Mouse (Mus musculus): ENCODE measurements around the gene Ipcef1.
"Not testable (repeated sequence)": the region's sequence is repeated elsewhere in the genome, so short reads cannot be mapped to it uniquely, and the experiment has no call there.

The Ipcef1 gene

DNA sequence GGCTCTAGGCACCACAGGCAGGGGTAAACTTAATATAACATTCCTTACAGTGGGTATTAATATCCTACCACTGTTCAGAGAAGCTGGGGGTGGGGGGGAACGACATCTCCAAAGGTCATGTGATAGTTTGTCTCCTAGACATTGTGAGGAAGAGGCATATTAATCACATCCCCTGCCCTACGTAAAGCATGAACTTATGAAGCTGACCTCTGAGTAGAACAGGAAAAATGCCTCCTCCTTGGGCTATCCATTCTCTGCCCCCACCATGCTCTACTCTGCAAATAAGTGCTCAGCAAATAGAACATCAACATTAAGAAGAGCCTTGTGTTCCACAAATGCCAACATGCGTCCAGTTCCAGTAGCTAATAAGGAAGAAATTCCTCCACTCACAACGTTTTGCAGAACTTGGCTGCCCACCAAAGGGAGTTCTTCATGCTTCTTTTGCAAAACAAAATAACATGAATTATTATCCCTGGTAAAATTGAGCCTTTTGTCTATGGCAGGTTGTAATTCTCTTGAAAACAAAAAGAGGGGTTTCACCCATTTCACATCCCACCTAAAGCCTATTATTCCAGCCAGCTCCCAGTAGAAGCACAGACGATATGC, 162.5 kb downstream of the Ipcef1 start:
- no peak for DNase-seq (ENCODE audit: extremely low spot score)

- peak; percentile 14 for DNase-seq (ENCODE audit: extremely low spot score)
Measured at GRCm38 (mm10) chr10:6885460-6885859, 166.8 kb downstream of the Ipcef1 start.

- DNase-seq (ENCODE audit: extremely low spot score): not testable (repeated sequence)
Measured at GRCm38 (mm10) chr10:6882041-6882440, 170.2 kb downstream of the Ipcef1 start.

DNA sequence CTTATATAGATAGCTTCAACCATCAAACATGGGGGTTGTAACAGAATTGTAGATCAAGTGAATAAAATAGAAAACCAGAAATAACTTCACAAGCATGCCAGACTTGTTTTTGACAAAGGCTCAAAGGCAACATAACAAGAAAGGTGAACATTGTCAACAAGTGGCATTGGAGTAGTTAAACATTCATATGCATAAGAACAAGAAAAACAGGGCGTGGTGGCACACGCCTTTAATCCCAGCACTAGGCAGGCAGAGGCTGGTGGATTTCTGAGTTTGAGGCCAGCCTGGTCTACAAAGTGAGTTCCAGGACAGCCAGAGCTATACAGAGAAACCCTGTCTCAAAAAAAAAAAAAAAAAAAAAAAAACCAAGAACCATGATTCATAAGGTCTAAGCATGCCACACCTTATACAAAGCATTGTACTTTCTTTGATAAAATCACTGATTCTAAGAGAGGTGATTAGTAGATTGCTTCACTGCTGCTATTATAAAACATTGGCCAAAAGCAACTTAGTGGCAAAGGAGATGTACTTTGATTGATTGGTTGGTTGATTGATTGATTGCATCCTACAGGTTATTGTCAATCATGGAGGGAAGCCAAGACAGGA, 173.9 kb downstream of the Ipcef1 start:
- DNase-seq (ENCODE audit: extremely low spot score): no peak

GRCm38 (mm10) chr10:6873917-6874316, 178.4 kb downstream of the Ipcef1 start:
- no peak for DNase-seq (ENCODE audit: extremely low spot score)

DNA sequence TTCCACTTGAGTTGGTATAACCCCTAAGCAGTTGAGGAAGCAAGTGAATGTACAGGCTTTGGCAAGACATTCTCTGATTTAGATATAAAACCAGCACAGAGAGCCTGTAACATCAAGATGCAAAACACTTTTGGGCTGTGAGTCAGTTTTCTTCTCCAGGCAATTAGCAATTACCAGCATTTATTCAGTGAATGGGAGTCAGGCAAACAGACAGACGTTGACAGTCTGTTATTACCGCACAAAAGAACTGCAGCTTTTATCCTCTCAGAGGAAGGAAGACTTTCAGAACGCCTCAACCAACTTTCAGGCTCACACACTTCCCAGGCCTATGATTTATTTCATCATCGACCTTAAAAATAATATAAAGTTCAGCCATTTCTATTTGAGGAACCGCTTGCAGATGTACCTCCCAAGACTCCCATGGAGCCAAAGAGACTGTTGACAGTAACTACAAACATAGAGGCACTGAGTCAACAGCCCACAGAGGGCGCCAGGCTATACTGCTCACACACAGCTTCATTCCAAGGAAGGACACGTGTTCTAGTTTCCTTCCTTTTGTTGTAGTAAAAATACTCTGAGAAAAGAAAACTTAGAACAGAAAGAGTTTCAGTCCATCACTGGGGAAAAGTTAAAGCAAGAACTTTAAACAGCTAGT, 180.7 kb downstream of the Ipcef1 start:
- DNase-seq (ENCODE audit: extremely low spot score): no peak

DNA sequence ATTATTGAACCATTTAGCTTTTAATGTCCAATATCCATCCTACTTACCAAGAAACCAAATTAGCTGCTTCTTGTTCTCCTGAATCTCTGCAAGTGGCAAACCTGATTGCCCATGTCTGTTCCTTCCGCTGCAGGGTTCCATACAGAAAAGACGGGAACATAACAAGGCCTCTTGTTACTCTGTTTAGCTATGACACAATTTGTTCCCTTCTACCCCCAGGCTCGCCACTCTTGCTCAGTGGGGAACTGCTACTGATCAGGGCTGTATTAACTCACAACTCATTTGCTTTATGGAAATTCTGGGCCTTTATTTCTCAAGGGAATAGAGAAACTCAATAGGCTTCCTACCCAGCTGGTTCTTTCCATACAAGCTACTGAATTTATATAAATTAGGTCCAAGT, 196.5 kb downstream of the Ipcef1 start:
- DNase-seq (ENCODE audit: extremely low spot score): no peak

GRCm38 (mm10) chr10:6848834-6849233, 203.4 kb downstream of the Ipcef1 start:
- DNase-seq (ENCODE audit: extremely low spot score): no peak

GRCm38 (mm10) chr10:6848162-6848754, 204.0 kb downstream of the Ipcef1 start:
- peak; percentile 1 for DNase-seq (ENCODE audit: extremely low spot score)

- DNase-seq (ENCODE audit: extremely low spot score): no peak
Measured at GRCm38 (mm10) chr10:6846283-6846682, 206.0 kb downstream of the Ipcef1 start.

DNA sequence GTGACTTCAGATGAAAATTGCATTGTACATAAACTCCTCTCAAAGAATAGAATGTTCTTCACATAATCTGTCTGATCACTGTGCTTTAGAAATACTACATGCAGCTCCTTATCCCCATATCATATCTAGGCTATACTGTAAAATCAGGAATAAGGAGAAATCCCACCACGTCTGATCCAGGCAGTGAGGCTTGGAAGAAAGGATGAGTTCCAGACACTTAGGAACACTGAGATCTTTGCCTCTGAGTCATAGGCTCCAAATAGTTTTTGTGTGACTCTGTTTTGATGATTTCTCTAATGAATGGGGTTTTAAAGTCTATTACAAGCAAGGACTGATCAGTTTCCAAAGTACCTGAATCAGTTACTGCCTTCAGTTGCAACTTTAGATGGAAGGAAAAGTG, 210.1 kb downstream of the Ipcef1 start:
- no peak for DNase-seq (ENCODE audit: extremely low spot score)

All from embryo, embryonic 9.5 days (tissue).